Mouse (Mus musculus): ENCODE data around the gene Shisa9. TPM values are rescaled to one million over a fixed set of nuclear protein-coding genes. Genes with fewer than 3 reads are reported as not detected.

Gene Shisa9
- polyA plus RNA-seq, 1 experiment from 2014 or later = 0.10 TPM

DNA sequence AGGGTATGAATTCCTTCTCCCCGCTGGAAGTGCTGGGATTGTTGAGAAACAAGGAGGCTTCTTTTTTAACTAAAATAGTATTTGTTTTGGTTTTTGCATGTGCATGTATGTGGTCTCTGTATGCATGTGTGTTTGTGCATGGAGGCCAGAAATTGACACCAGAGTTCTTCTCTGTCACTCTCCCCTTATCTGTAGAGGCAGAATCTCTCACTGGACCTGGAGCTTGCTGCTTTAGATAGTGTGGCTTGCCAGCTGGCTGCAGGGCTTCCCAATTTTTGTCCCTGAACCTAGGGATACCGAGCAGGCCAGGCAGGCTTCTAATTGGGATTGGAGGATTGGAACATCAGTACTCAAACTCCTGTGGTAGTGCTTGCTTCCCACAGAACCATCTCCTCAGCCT lies 99.2 kb downstream of the Shisa9 start:
- Histone ChIP-seq H3K27ac (replicated peaks) (no peak overlapping the region), H3K4me1 (no peaks in the 10 kb centered on the region), H3K36me3 (replicated peaks) (no peaks in the 10 kb centered on the region), H3K9me3 (no peaks in the 10 kb centered on the region), H3K4me3 (no peak overlapping the region), H3K27me3 (replicated peaks; ENCODE audit: low read depth, poor library complexity, severe bottlenecking) (no peaks in the 10 kb centered on the region)
- 80% methylated on average over 2 of the region's 2 CpGs for WGBS
- no peak for DNase-seq (ENCODE audit: low spot score)

DNA sequence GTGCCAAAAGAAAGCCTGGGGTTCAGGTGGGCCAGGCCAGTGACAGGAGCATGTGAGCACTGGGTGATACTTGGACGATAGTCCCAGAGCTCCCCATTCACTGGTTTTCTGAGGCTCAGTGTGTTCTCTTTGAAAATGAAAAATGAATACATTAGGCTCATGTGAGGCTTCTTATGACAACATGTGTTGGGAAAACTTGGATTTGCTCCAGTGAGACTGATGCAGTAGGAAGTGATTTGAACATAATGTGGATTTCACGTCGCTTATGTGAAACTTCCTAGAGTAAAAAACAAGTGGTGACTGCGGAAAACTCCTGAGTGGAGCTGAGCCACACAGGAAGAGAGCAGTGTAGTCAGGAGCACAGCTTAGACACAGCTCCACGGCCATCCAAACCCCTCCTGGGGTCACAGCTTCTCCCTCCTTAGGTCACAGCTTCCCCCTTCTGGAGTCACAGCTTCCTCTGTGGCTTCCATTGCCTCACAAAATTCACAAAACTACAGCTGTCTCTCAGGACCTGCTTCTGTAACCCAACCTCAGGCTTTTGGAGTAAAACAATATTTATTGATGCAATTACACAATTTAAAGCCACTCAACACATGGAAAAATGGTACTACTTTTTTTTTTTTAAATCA lies 106.8 kb downstream of the Shisa9 start:
- H3K27ac ChIP-seq (replicated peaks) = no peak overlapping the region
- H3K36me3 ChIP-seq (replicated peaks) = no peaks in the 10 kb centered on the region
- no peak for DNase-seq (ENCODE audit: low spot score)
- H3K9me3 ChIP-seq = no peaks in the 10 kb centered on the region
- H3K27me3 ChIP-seq (replicated peaks; ENCODE audit: low read depth, poor library complexity, severe bottlenecking) = no peaks in the 10 kb centered on the region
- no peak overlapping the region for H3K4me3 ChIP-seq
- WGBS = 78% methylated on average over 5 of the region's 5 CpGs
- H3K4me1 ChIP-seq = no peaks in the 10 kb centered on the region

DNA sequence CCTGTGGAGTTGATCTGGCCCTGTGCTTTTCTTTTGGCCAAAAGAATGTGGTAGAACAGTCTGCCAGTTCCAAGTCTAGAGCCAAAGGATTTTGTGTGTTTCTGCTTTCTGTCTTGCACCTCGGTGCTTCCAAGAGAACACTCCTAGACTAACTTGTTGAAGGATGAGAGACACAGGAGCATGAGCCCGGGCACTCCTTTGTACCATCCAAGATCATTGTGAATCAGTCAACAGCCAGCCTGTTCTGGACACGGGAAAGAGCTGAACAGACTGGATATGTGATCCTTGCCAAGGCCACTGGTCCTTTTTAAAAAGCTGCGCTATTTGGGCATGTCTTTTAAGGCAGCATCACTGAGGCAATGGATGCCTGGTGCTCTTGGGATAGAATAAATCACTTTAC lies 109.3 kb downstream of the Shisa9 start:
- no peak overlapping the region for H3K27ac ChIP-seq (replicated peaks)
- DNase-seq (ENCODE audit: low spot score) = no peak
- no peaks in the 10 kb centered on the region for H3K27me3 ChIP-seq (replicated peaks; ENCODE audit: low read depth, poor library complexity, severe bottlenecking)
- WGBS = 83% methylated on average over 4 of the region's 4 CpGs
- no peaks in the 10 kb centered on the region for H3K4me1 ChIP-seq
- H3K4me3 ChIP-seq = no peak overlapping the region
- no peaks in the 10 kb centered on the region for H3K36me3 ChIP-seq (replicated peaks)
- no peaks in the 10 kb centered on the region for H3K9me3 ChIP-seq

- H3K4me1 ChIP-seq = no peaks in the 10 kb centered on the region
- no peak for DNase-seq (ENCODE audit: low spot score)
- H3K4me3 ChIP-seq = no peak overlapping the region
- H3K36me3 ChIP-seq (replicated peaks) = no peaks in the 10 kb centered on the region
- no peak overlapping the region for H3K27ac ChIP-seq (replicated peaks)
- no peaks in the 10 kb centered on the region for H3K27me3 ChIP-seq (replicated peaks; ENCODE audit: low read depth, poor library complexity, severe bottlenecking)
- H3K9me3 ChIP-seq = no peaks in the 10 kb centered on the region
- WGBS = 81% methylated on average over 7 of the region's 7 CpGs
Measured at GRCm38 (mm10) chr16:12094784-12095315, 110.9 kb downstream of the Shisa9 start.

- H3K4me1 ChIP-seq = no peaks in the 10 kb centered on the region
- H3K9me3 ChIP-seq = no peaks in the 10 kb centered on the region
- WGBS = 69% methylated on average over 2 of the region's 2 CpGs
- no peak for DNase-seq (ENCODE audit: low spot score)
- H3K4me3 ChIP-seq = no peak overlapping the region
- H3K27ac ChIP-seq (replicated peaks) = no peak overlapping the region
- H3K27me3 ChIP-seq (replicated peaks; ENCODE audit: low read depth, poor library complexity, severe bottlenecking) = no peaks in the 10 kb centered on the region
- no peaks in the 10 kb centered on the region for H3K36me3 ChIP-seq (replicated peaks)
Measured at GRCm38 (mm10) chr16:12095365-12095764, 111.5 kb downstream of the Shisa9 start.

GRCm38 (mm10) chr16:12108436-12108835 lies 124.5 kb downstream of the Shisa9 start:
- H3K36me3 ChIP-seq (replicated peaks) = no peaks in the 10 kb centered on the region
- WGBS = 86% methylated on average over 4 of the region's 4 CpGs
- no peak for DNase-seq (ENCODE audit: low spot score)
- no peaks in the 10 kb centered on the region for H3K27me3 ChIP-seq (replicated peaks; ENCODE audit: low read depth, poor library complexity, severe bottlenecking)
- H3K4me1 ChIP-seq = no peaks in the 10 kb centered on the region
- no peak overlapping the region for H3K27ac ChIP-seq (replicated peaks)
- no peak overlapping the region for H3K4me3 ChIP-seq
- no peaks in the 10 kb centered on the region for H3K9me3 ChIP-seq

DNA sequence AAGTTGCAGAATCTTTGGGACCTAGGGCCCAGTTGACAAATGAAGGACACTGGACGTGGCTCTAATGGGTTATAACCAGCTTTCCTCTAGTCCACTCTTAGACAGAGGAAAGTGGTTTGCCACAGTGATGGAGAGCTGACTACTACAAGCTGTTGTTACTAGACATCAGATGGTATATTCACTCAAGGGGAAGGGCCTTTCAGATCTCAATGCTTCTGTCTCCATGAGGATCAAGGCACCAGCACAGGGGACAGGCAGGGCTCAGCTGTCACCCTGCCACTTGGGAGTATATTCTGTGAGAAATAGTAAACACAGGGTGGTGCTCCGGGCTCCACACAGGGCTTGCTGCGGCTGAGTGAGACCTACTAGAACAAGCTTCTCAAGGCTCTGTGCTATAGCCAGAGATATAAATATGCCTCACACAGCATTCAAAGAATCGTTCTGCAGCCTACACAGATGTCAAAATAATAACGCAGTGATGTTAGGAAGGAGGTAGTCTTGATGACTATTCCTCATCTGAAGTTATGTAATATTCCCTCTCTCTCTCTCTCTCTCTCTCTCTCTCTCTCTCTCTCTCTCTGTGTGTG lies 127.0 kb downstream of the Shisa9 start:
- H3K9me3 ChIP-seq = no peaks in the 10 kb centered on the region
- no peaks in the 10 kb centered on the region for H3K4me1 ChIP-seq
- DNase-seq (ENCODE audit: low spot score) = no peak
- WGBS = 88% methylated on average over 5 of the region's 5 CpGs
- H3K27me3 ChIP-seq (replicated peaks; ENCODE audit: low read depth, poor library complexity, severe bottlenecking) = no peaks in the 10 kb centered on the region
- no peak overlapping the region for H3K27ac ChIP-seq (replicated peaks)
- no peaks in the 10 kb centered on the region for H3K36me3 ChIP-seq (replicated peaks)
- H3K4me3 ChIP-seq = no peak overlapping the region

GRCm38 (mm10) chr16:12114396-12114795 lies 130.5 kb downstream of the Shisa9 start:
- WGBS = 90% methylated on average over 5 of the region's 5 CpGs
- Histone ChIP-seq H3K27me3 (replicated peaks; ENCODE audit: low read depth, poor library complexity, severe bottlenecking) (no peaks in the 10 kb centered on the region), H3K4me1 (no peaks in the 10 kb centered on the region), H3K4me3 (no peak overlapping the region), H3K27ac (replicated peaks) (no peak overlapping the region), H3K36me3 (replicated peaks) (no peaks in the 10 kb centered on the region), H3K9me3 (no peaks in the 10 kb centered on the region)
- no peak for DNase-seq (ENCODE audit: low spot score)

DNA sequence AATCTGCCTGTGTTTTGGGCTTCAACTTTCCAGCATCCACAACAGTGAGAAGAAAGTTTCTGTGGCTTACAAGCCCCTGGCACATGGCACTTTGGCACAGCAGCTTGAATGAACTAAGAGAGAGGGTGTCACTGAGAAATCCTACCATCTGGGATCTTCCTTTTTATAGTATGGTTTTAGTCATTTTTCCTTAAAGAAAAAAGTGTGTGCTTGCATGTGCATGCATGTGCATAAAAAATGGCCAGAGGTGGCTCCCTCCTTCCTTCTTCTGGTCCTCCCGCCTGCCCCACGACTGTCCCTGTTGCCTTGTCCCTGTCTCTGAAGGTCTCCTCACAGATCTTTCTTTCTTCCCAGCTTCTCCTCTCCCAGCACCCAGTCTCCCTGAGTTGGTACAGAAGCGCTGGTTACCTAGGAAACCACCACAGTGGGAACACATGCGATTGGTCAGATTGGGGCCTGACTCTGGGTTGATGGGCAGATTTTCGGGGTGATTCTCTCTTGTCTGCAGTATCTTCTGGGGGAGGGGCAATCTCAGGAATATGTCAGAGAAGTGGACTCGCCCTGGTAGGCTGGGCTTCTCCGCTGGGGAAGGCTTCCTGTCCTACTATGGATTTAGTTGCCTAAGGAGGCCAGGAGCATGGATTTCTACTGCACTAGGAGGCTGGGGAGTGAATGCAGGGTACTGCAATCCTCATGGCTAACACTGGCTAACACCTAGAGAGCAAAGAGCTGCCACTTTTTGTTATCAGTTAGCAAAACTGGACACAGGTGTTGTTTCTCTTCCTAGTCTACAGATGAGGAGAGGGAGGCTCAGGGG lies 131.3 kb downstream of the Shisa9 start:
- H3K4me1 ChIP-seq = no peaks in the 10 kb centered on the region
- H3K36me3 ChIP-seq (replicated peaks) = no peaks in the 10 kb centered on the region
- no peak for DNase-seq (ENCODE audit: low spot score)
- H3K4me3 ChIP-seq = no peak overlapping the region
- 37% methylated on average over 7 of the region's 7 CpGs for WGBS
- H3K27ac ChIP-seq (replicated peaks) = no peak overlapping the region
- H3K9me3 ChIP-seq = no peaks in the 10 kb centered on the region
- no peaks in the 10 kb centered on the region for H3K27me3 ChIP-seq (replicated peaks; ENCODE audit: low read depth, poor library complexity, severe bottlenecking)

DNA sequence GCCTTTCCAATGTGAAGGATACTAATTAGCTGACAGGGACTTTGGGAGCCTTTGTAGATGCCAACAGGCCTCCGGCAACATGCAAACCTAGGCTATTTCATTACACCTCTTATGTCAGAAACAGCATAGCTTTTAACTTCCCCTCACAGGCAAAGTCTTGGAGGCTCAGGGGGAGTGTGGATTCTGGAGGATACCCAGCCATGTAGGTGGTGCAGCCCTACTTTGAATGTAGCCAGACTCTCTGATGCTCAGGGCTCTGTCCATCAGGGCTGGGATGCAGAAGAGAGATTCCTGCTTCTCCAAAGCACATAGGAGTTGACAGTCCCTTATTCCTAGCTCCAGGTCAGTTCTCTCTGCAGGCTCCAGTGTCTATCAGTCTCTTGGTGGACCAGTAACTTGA lies 133.0 kb downstream of the Shisa9 start:
- 91% methylated on average over 1 of the region's 1 CpGs for WGBS
- Histone ChIP-seq H3K4me3 (no peak overlapping the region), H3K36me3 (replicated peaks) (no peaks in the 10 kb centered on the region), H3K27me3 (replicated peaks; ENCODE audit: low read depth, poor library complexity, severe bottlenecking) (no peaks in the 10 kb centered on the region), H3K27ac (replicated peaks) (no peak overlapping the region), H3K9me3 (no peaks in the 10 kb centered on the region), H3K4me1 (no peaks in the 10 kb centered on the region)
- no peak for DNase-seq (ENCODE audit: low spot score)

DNA sequence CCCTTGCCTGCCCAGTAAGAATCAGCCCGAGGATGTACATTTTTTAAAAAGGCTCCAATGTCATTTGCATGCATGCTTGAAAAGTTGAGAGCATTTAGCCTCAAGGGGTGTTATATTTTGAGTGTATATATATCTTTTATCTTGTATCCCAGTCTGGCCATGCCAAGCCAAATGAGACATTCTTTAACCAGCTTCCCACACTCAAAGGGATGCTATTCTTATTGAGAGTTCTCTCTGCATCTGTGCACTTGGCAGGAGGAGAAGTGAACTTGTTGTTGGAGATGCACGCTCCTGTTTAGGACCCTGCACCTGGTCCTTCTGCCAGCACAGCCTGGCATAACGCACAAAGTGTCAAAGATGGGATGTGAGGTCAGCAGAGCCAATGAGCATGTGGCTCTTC lies 135.6 kb downstream of the Shisa9 start:
- no peaks in the 10 kb centered on the region for H3K36me3 ChIP-seq (replicated peaks)
- no peak overlapping the region for H3K4me3 ChIP-seq
- no peak for DNase-seq (ENCODE audit: low spot score)
- 81% methylated on average over 3 of the region's 3 CpGs for WGBS
- no peaks in the 10 kb centered on the region for H3K27me3 ChIP-seq (replicated peaks; ENCODE audit: low read depth, poor library complexity, severe bottlenecking)
- no peak overlapping the region for H3K27ac ChIP-seq (replicated peaks)
- no peaks in the 10 kb centered on the region for H3K9me3 ChIP-seq
- no peaks in the 10 kb centered on the region for H3K4me1 ChIP-seq

- H3K27ac ChIP-seq (replicated peaks) = no peak overlapping the region
- H3K4me3 ChIP-seq = no peak overlapping the region
- no peaks in the 10 kb centered on the region for H3K36me3 ChIP-seq (replicated peaks)
- WGBS = 87% methylated on average over 3 of the region's 3 CpGs
- no peaks in the 10 kb centered on the region for H3K27me3 ChIP-seq (replicated peaks; ENCODE audit: low read depth, poor library complexity, severe bottlenecking)
- peaks cover 7% of the 10 kb centered on the region; the same call in 1 of the 2 replicates for H3K9me3 ChIP-seq
- no peak for DNase-seq (ENCODE audit: low spot score)
- no peaks in the 10 kb centered on the region for H3K4me1 ChIP-seq
Measured at GRCm38 (mm10) chr16:12129782-12130181, 145.9 kb downstream of the Shisa9 start.

- Histone ChIP-seq H3K9me3 (no peaks in the 10 kb centered on the region), H3K36me3 (replicated peaks) (no peaks in the 10 kb centered on the region), H3K27ac (replicated peaks) (no peak overlapping the region), H3K27me3 (replicated peaks; ENCODE audit: low read depth, poor library complexity, severe bottlenecking) (no peaks in the 10 kb centered on the region), H3K4me1 (no peaks in the 10 kb centered on the region), H3K4me3 (no peak overlapping the region)
- no peak for DNase-seq (ENCODE audit: low spot score)
Measured at GRCm38 (mm10) chr16:12146666-12147065, 162.8 kb downstream of the Shisa9 start.
